Mouse (Mus musculus): ENCODE data around the gene Coa3. TPM values are rescaled to one million over a fixed set of nuclear protein-coding genes. Genes with fewer than 3 reads are reported as not detected.

The Coa3 gene
- total and polyA plus RNA-seq, 3 experiments, result 117 to 285 (median 177) TPM

GRCm38 (mm10) chr11:101235429-101235828 is 43.5 kb downstream of the Coa3 start:
- TF ChIP-seq SIN3A (IDR thresholded peaks at IDR 0.05; ENCODE audit: low read length) (no peak), CHD2 (IDR thresholded peaks at IDR 0.05; ENCODE audit: low read length) (no peak), ZMIZ1 (IDR thresholded peaks at IDR 0.05; ENCODE audit: low read depth, low read length) (no peak), TCF12 (IDR thresholded peaks at IDR 0.05; ENCODE audit: low read depth, low read length) (no peak), PAX5 (IDR thresholded peaks at IDR 0.05; ENCODE audit: low read length) (no peak), CTCF (conservative IDR thresholded peaks at IDR 0.05 in 1 of 2, IDR thresholded peaks at IDR 0.05 in 1 of 2; ENCODE audit: low read depth in 2 of 2, low read length in 2 of 2) (peak in 1 of 2 experiments; percentile 33; a peak in 2 of 4 replicates), JUND (conservative IDR thresholded peaks at IDR 0.05; ENCODE audit: low read depth, low read length) (no peak), SMC3 (IDR thresholded peaks at IDR 0.05; ENCODE audit: low read depth, low read length) (peak; percentile 16; the same call in 1 of the 2 replicates), ZNF384 (IDR thresholded peaks at IDR 0.05; ENCODE audit: low read depth, low read length) (peak; percentile 25; the same call in 1 of the 2 replicates), ETS1 (conservative IDR thresholded peaks at IDR 0.05; ENCODE audit: low read depth, low read length) (no peak), EP300 (IDR thresholded peaks at IDR 0.05; ENCODE audit: low read length) (no peak), MYC (IDR thresholded peaks at IDR 0.05; ENCODE audit: low read depth, low read length) (no peak), MAX (IDR thresholded peaks at IDR 0.05; ENCODE audit: low read length) (no peak), USF2 (conservative IDR thresholded peaks at IDR 0.05; ENCODE audit: low read depth, low read length) (no peak), NRF1 (IDR thresholded peaks at IDR 0.05; ENCODE audit: low read depth, low read length) (no peak)
- H3K36me3 ChIP-seq (replicated peaks in 1 of 2; ENCODE audit: control insufficient read depth in 1 of 2, insufficient read depth in 1 of 2, low read length in 1 of 2), result no peaks in the 10 kb centered on the region
- dilution Hi-C loops (cut with MboI; ENCODE audit: extremely low pct_ligation_motif_present, extremely low pct_unique_long_range_greater_than_20kb, low sequenced_read_pairs), result no loop called here
- H3K4me2 ChIP-seq (ENCODE audit: insufficient read depth, low read depth, poor library complexity, severe bottlenecking), result no peak overlapping the region
- no peak overlapping the region for H3K9ac ChIP-seq (ENCODE audit: insufficient read depth, low read depth)
- in situ Hi-C loops (cut with MboI; ENCODE audit: low pct_ligation_motif_present, low pct_unique_long_range_greater_than_20kb, low sequenced_read_pairs), result no loop called here
- H3K4me1 ChIP-seq (ENCODE audit: control insufficient read depth in 1 of 2, insufficient read depth in 2 of 2), result peaks cover 3 to 19% of the 10 kb centered on the region in 2 experiments; a peak in 2 of 4 replicates
- H3K27ac ChIP-seq (ENCODE audit: insufficient read depth, low read depth), result no peak overlapping the region
- peaks cover 11% of the 10 kb centered on the region for H3K27me3 ChIP-seq (replicated peaks)
- H3K4me3 ChIP-seq (replicated peaks in 1 of 3; ENCODE audit: low read depth in 2 of 3, low read length in 2 of 3, poor library complexity in 1 of 3), result no peak overlapping the region
- H3K79me2 ChIP-seq (replicated peaks; ENCODE audit: control insufficient read depth, extremely low read depth, insufficient read depth, poor library complexity, severe bottlenecking), result no peaks in the 10 kb centered on the region
- peaks cover 2% of the 10 kb centered on the region for H3K9me3 ChIP-seq (replicated peaks; ENCODE audit: low read length)
- DNase-seq (ENCODE audit: extremely low read depth), result no peak

- Histone ChIP-seq H3K27ac (ENCODE audit: insufficient read depth, low read depth) (no peak overlapping the region), H3K27me3 (replicated peaks) (peaks cover 21% of the 10 kb centered on the region), H3K4me1 (ENCODE audit: control insufficient read depth in 1 of 2, insufficient read depth in 2 of 2) (peaks cover 3 to 19% of the 10 kb centered on the region in 2 experiments; a peak in 2 of 4 replicates), H3K4me2 (ENCODE audit: insufficient read depth, low read depth, poor library complexity, severe bottlenecking) (no peak overlapping the region), H3K79me2 (replicated peaks; ENCODE audit: control insufficient read depth, extremely low read depth, insufficient read depth, poor library complexity, severe bottlenecking) (no peaks in the 10 kb centered on the region), H3K9me3 (replicated peaks; ENCODE audit: low read length) (peaks cover 2% of the 10 kb centered on the region), H3K4me3 (replicated peaks in 1 of 3; ENCODE audit: low read depth in 2 of 3, low read length in 2 of 3, poor library complexity in 1 of 3) (no peak overlapping the region), H3K36me3 (replicated peaks in 1 of 2; ENCODE audit: control insufficient read depth in 1 of 2, insufficient read depth in 1 of 2, low read length in 1 of 2) (no peaks in the 10 kb centered on the region), H3K9ac (ENCODE audit: insufficient read depth, low read depth) (no peak overlapping the region)
- in situ Hi-C loops (cut with MboI; ENCODE audit: low pct_ligation_motif_present, low pct_unique_long_range_greater_than_20kb, low sequenced_read_pairs) (no loop called here), dilution Hi-C loops (cut with MboI; ENCODE audit: extremely low pct_ligation_motif_present, extremely low pct_unique_long_range_greater_than_20kb, low sequenced_read_pairs) (no loop called here)
- no peak for TF ChIP-seq ZMIZ1 (IDR thresholded peaks at IDR 0.05; ENCODE audit: low read depth, low read length)
- TF ChIP-seq JUN (IDR thresholded peaks at IDR 0.05; ENCODE audit: insufficient read depth, low read depth, low read length), result no peak
- TF ChIP-seq UBTF (IDR thresholded peaks at IDR 0.05; ENCODE audit: low read depth, low read length), result no peak
- TF ChIP-seq JUND (conservative IDR thresholded peaks at IDR 0.05; ENCODE audit: low read depth, low read length), result no peak
- TF ChIP-seq ZC3H11A (IDR thresholded peaks at IDR 0.05; ENCODE audit: low read depth, low read length), result no peak
- TF ChIP-seq ZKSCAN1 (IDR thresholded peaks at IDR 0.05; ENCODE audit: borderline replicate concordance, low read depth, low read length), result no peak
- no peak for TF ChIP-seq TCF12 (IDR thresholded peaks at IDR 0.05; ENCODE audit: low read depth, low read length)
- TF ChIP-seq E2F4 (IDR thresholded peaks at IDR 0.05; ENCODE audit: insufficient replicate concordance, low read depth, low read length), result no peak
- TF ChIP-seq SIN3A (IDR thresholded peaks at IDR 0.05; ENCODE audit: low read length), result no peak
- no peak for TF ChIP-seq SMC3 (IDR thresholded peaks at IDR 0.05; ENCODE audit: low read depth, low read length)
- no peak for TF ChIP-seq POLR2A (IDR thresholded peaks at IDR 0.05; ENCODE audit: low read depth, low read length)
- no peak for TF ChIP-seq ELF1 (IDR thresholded peaks at IDR 0.05; ENCODE audit: low read depth, low read length)
- no peak for TF ChIP-seq RAD21 (IDR thresholded peaks at IDR 0.05; ENCODE audit: low read depth, low read length)
- TF ChIP-seq MXI1 (IDR thresholded peaks at IDR 0.05; ENCODE audit: low read depth, low read length), result no peak
- TF ChIP-seq CTCF (conservative IDR thresholded peaks at IDR 0.05 in 1 of 2, IDR thresholded peaks at IDR 0.05 in 1 of 2; ENCODE audit: low read depth in 2 of 2, low read length in 2 of 2), result no peak
- TF ChIP-seq PAX5 (IDR thresholded peaks at IDR 0.05; ENCODE audit: low read length), result no peak
- TF ChIP-seq KAT2A (IDR thresholded peaks at IDR 0.05; ENCODE audit: insufficient replicate concordance, low read length), result no peak
- TF ChIP-seq MEF2A (IDR thresholded peaks at IDR 0.05; ENCODE audit: borderline replicate concordance, low read depth, low read length), result no peak
- no peak for TF ChIP-seq MAFK (IDR thresholded peaks at IDR 0.05; ENCODE audit: insufficient replicate concordance, low read length)
- DNase-seq (ENCODE audit: extremely low read depth), result no peak
These were observed 44.8 kb downstream of the Coa3 start for GRCm38 (mm10) chr11:101234124-101234523.
